Mouse (Mus musculus) layer of hippocampus, postnatal 10 days (tissue): ENCODE measurements around the gene Olfr982. TPM values are rescaled to one million over a fixed set of nuclear protein-coding genes. Genes with fewer than 3 reads are reported as not detected.

Source experiments
- DNase-seq, 2 experiments: peaks; one replicate each; pipeline ENCODE4 v3.0.0; 2021; ENCODE audit warnings: low spot score in 2 of 2
- long read RNA-seq: library from polyadenylated mRNA; stranded (forward); transcript quantifications from one replicate; pipeline ENCODE4 v2.0.0, GENCODE M21; 2023
- total RNA-seq, 2 experiments: library from RNA; stranded (reverse); gene quantifications; 2 replicates each; pipeline ENCODE4 v1.2.3; 2021

The Olfr982 gene
- total RNA-seq = not detected
- long read RNA-seq = 0 reads

DNA sequence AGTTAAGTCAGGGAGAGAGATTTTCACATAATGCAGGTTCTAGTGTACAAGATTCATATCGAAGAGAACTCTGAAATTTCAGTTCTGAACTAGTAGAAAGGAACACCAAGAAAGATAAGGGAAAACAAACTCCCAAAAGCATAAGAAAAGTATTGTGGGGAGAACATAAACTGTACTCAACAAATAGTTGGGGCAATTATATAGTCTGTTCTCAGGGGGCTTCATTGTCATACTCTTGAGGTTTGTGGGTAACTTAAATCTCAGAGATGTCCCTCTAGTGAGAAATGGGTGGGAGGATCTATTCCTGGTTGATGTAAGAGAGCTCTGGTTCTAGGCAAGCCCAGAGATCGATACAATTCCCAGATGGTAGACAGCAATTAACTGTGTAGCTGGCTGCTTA lies at the start of gene Olfr982:
Gene Olfr982 (plus strand): TSS at position 301 of the 400 bp plus-strand sequence.
- no peak for DNase-seq

DNA sequence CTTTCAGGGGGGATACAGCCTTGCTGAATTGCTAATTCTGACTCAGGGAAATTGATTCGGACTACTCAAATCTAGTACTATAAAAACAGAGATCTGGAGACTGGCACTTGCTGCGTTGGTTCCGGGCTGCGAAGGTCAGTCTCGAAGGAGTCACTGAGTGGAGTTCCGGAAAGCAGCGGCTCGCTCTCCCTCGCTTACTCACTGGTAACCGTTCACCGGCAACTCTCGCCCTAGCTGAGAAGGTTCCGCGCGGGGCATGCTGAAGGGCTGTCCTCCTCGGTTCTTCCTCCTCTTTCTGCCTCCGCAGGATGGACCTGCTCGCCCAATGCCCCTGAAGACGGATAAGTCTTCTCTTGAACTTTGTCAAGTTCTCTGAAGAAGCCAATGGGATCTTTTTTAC lies 23.5 kb upstream of the Olfr982 start:
- no peak for DNase-seq

DNA sequence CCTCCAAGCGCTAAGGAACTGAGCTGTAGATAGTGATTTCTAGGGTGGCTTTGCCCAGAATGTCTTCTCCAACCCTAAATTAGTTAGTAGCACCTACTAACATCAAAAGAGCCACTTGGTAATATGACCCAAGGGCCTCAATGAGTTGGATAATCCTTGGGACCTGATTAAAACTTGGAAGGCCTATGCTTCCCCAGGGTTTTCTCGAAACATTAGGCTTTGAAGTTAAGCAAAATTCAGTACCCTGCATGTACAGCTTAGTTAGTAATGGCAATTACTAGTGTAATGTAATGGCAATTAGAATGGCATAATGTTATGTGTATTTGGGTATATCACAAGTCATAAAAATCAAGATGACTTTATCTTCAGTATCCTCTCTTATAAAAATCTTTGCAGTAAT lies 19.9 kb downstream of the Olfr982 start, which contains the start of gene Olfr983:
Gene Olfr983 (minus strand): TSS at position 101 of the 400 bp plus-strand sequence.
- DNase-seq = no peak

DNA sequence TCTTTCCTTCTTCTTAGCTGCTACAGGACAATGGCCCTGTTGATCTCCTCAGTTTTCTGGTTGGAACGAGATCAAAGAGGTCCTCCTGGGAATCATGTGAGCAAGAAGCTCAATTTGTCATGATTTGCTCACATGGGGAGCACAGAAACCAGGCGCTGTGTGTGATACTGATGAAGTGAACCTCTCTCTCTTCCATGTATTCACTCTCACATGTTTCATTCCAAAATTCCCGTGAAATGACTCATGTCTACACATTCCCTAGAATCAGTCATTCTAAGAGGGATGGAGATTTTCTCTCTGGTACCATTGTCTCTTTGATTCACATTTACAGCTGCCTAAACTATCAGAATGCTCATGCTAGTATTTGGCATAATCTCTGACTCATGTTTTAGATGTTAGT lies 21.1 kb downstream of the Olfr982 start:
- no peak for DNase-seq

DNA sequence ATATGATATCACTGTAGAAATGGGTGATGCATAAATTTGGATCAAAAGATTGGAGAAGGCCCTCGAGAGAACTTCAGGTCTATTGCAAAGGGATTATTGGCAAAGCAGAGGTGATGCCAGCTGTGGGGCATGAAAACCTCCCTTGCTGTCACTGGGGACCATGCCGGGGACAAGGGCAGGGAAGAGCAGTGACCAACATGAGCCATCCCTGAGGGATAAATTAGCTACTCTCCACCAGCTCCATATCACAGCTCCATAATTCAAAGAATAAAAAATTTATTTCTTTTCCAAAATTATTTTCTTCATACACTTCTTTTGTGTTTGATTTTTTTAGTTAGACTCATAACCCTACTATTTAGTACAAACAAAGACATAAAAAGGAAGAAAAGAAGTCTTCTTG lies 40.5 kb downstream of the Olfr982 start, which contains the start of gene Olfr984:
Gene Olfr984 (minus strand): TSS at position 101 of the 400 bp plus-strand sequence.
- DNase-seq = no peak

DNA sequence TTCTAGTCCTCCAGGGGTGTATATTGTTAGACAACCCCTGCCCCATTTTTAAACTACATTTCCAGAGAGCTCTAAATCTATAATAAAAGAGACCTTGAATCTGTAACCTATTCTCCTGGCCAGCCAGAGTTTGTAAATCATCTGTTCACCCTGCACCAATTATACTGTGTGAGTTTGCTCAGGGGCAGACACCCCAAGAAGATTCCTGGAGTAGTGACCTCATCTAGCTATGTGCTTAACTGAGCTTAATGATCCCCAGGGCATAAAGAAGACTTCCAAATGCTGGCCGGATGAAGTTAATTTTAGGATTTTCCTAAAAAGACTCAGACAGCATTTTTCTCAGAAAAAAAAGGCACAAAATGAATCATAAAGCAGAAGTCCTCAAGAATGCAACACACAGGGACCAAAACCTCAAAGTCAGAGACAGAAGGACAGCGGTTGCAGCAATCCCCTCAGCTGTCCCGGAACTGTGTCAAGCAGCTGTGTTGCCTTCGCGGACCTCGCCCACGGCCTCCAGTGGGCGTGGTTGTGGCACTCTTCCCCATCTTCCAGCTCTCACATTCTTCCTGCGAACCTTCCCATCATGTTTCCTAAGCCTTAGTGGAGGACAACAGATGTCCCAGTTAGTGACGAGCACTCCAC lies 43.1 kb downstream of the Olfr982 start:
- DNase-seq = no peak

DNA sequence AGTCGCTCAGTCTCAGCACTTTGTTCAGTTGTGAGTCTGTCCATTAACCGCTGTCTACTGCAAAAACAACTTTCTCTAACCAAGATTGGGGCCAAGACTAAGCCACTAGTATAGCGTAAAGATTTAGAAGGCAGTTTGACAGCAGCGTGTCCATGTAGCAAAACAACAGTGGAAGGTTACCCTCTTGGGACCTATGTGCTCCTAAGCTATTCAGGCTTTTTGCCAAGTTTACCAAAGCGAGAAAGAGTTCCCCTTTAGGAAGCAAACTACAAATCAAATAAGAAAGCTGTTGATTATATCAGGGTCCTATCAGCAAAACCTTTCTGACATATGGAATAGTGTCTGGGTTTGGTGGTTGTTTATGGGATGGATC lies 43.6 kb downstream of the Olfr982 start:
- no peak for DNase-seq

Other genes starting within 250 kb of the Olfr982 start
- not detected for gene Olfr971, start 237.0 kb upstream of the Olfr982 start, total RNA-seq
- gene Olfr972, start 207.4 kb upstream of the Olfr982 start, total RNA-seq = not detected
- gene Olfr229, start 166.5 kb upstream of the Olfr982 start, total RNA-seq = not detected
- gene Olfr974, start 136.3 kb upstream of the Olfr982 start, total RNA-seq = not detected
- not detected for gene Olfr975, start 121.8 kb upstream of the Olfr982 start, total RNA-seq
- not detected for gene Olfr976, start 112.7 kb upstream of the Olfr982 start, total RNA-seq
- not detected for gene Olfr978, start 81.7 kb upstream of the Olfr982 start, total RNA-seq
- not detected for gene Olfr979, start 70.4 kb upstream of the Olfr982 start, total RNA-seq
- gene Olfr980, start 64.2 kb upstream of the Olfr982 start, total RNA-seq = not detected
- not detected for gene Olfr981, start 52.4 kb upstream of the Olfr982 start, total RNA-seq
- gene Olfr983, start 19.8 kb downstream of the Olfr982 start, total RNA-seq = not detected
- under 1 TPM in 1 of 2 experiments, not detected in 1; 0.07 TPM for gene Olfr984, start 40.4 kb downstream of the Olfr982 start, total RNA-seq
- not detected for gene Olfr985, start 56.4 kb downstream of the Olfr982 start, total RNA-seq
- not detected for gene Tmem225, start 74.3 kb downstream of the Olfr982 start, total RNA-seq
- not detected for gene Olfr986, start 107.1 kb downstream of the Olfr982 start, total RNA-seq
- gene Zfp202, start 118.5 kb downstream of the Olfr982 start, total RNA-seq = 1 to 10 TPM; 4.9 to 5.2 TPM
- 100 to 1,000 TPM; 205 to 209 TPM for gene Scn3b, start 195.4 kb downstream of the Olfr982 start, total RNA-seq